8 mouse cellular contexts compared by ENCODE assay signal in the genomic region with DNA sequence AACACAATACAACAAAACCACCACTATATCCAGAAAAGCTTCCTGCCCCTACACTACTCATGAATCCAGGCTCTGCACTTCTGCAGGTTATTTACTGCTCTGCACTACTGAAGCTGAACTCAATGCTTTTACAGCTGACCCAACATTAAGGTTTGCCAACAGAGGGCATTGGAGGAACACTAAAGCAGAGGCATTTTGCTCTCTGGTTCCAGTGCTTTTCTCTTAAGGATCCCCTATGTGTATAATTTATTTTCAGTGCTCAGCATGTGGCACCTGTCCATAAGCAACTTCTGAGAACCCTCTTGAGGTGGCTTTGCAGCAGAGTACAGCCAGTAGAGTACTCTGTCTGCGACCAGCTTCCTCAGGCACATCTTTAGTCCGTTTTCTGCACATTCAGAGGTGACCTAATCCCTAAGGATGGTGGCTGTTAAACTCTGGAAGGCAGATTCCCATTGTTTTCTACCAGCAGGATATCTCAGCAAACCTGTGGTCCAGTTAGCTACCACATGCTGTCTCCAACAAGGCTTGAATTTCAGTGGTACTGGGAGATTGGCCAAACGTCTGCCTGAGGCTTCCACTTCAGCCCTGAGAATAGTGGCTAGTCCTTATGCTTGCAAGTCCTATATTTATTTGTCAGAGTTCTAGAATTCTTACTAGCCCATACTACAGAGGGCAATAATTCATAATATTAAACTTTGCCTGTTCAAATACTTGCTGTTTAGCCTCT.
DNase-seq lines count a peak whose midpoint lies in the region; ATAC-seq lines count a peak whose summit lies in the region.
"Had no signal": no experiment of that assay in that cellular context is flagged by ENCODE, and none has a peak within 500 bp of the region (broad histone marks: within the 10 kb centered on the region; RNA-seq: fewer than 3 reads in every experiment).

No protein-coding gene starts in this region.

- no peaks in the 10 kb centered on the region for H3K9me3 ChIP-seq in kidney, embryonic 15.5 days (replicated peaks)
- H3K9me3 ChIP-seq: liver, embryonic 13.5 days had no signal

- H3K36me3 ChIP-seq in kidney, embryonic 15.5 days = no peaks in the 10 kb centered on the region
- H3K36me3 ChIP-seq: liver, embryonic 13.5 days had no signal

- no peaks in the 10 kb centered on the region for H3K27me3 ChIP-seq in kidney, embryonic 15.5 days
- H3K27me3 ChIP-seq: liver, embryonic 13.5 days had no signal

- ATAC-seq in kidney, embryonic 15.5 days (replicated peaks; ENCODE audit: low FRiP score) = no peak

- WGBS in kidney, embryonic 15.5 days = 47% methylated on average over 3 of the region's 3 CpGs

- peak; percentile 11 for DNase-seq in kidney, adult 9 months
- DNase-seq in ES-CJ7 (ENCODE audit: low read depth, low spot score) (peak; percentile 10), NIH3T3 (ENCODE audit: low read depth) (peak; percentile 9)
- DNase-seq in cerebellum, postnatal 25 days = peak; percentile 22 to 49
- no peak for DNase-seq in ovary, postnatal 36 days (ENCODE audit: low spot score)
- DNase-seq in layer of hippocampus, adult 9-11 months = no peak
- DNase-seq: liver, embryonic 13.5 days had no signal

- H3K4me3 ChIP-seq in kidney, embryonic 15.5 days (replicated peaks) = no peak overlapping the region
- H3K4me3 ChIP-seq: liver, embryonic 13.5 days had no signal

- H3K4me1 ChIP-seq in kidney, embryonic 15.5 days = no peaks in the 10 kb centered on the region
- H3K4me1 ChIP-seq: liver, embryonic 13.5 days had no signal

- H3K27ac ChIP-seq in kidney, embryonic 15.5 days = no peak overlapping the region
- H3K27ac ChIP-seq: liver, embryonic 13.5 days had no signal

- H3K9ac ChIP-seq in kidney, embryonic 15.5 days = no peak overlapping the region
- H3K9ac ChIP-seq: liver, embryonic 13.5 days had no signal

- no peak overlapping the region for H3K4me2 ChIP-seq in kidney, embryonic 15.5 days
- H3K4me2 ChIP-seq: liver, embryonic 13.5 days had no signal

Comparison
In these comparisons a context has a peak if more than half of its experiments do, and no peak if none do; other contexts are left out.
1. DNase-seq: peak in kidney, adult 9 months (single experiment), ES-CJ7 (single experiment), NIH3T3 (single experiment) and cerebellum, postnatal 25 days (2 of 2); none in ovary, postnatal 36 days (single experiment) and layer of hippocampus, adult 9-11 months (single experiment).